Mouse (Mus musculus) liver, adult 2 months (tissue): ENCODE measurements around the gene Tmem106a. TPM values are rescaled to one million over a fixed set of nuclear protein-coding genes. Genes with fewer than 3 reads are reported as not detected.
"Not testable (repeated sequence)": the region's sequence is repeated elsewhere in the genome, so short reads cannot be mapped to it uniquely, and the experiment has no call there.

ENCODE experiments used
- DNase-seq: peaks from one replicate; pipeline ENCODE4 v3.0.0-alpha.2; 2011; ENCODE audit warnings: low read depth, low spot score; ENCODE audit errors: extremely low read depth
- H3K27ac ChIP-seq: fragments of 200-500 bp; replicated peaks from 2 replicates; pipeline ENCODE4 v1.5.1; 2012; ENCODE audit warnings: low read depth, mild to moderate bottlenecking, control low read depth, inconsistent platforms, low read length; ENCODE audit not compliant: insufficient read depth
- H3K27me3 ChIP-seq: fragments of 200-500 bp; 2 replicates; pipeline ENCODE4 v1.6.1; 2012; ENCODE audit warnings: mild to moderate bottlenecking, moderate library complexity, low read length, inconsistent platforms; ENCODE audit not compliant: control insufficient read depth, insufficient read depth
- H3K36me3 ChIP-seq: fragments of 200-500 bp; 2 replicates; pipeline ENCODE4 v1.6.1; 2012; ENCODE audit warnings: low read length, inconsistent platforms; ENCODE audit not compliant: control insufficient read depth, insufficient read depth
- H3K4me1 ChIP-seq: fragments of 200-500 bp; 2 replicates; pipeline ENCODE4 v1.6.1; 2011; ENCODE audit warnings: low read length; ENCODE audit not compliant: control insufficient read depth, insufficient read depth
- H3K4me3 ChIP-seq: fragments of 200-500 bp; 2 replicates; pipeline ENCODE4 v1.5.1; 2011; ENCODE audit warnings: low read depth, mild to moderate bottlenecking, control low read depth, low read length, moderate library complexity; ENCODE audit not compliant: insufficient read depth
- H3K79me2 ChIP-seq: fragments of 200-500 bp; 2 replicates; pipeline ENCODE4 v1.6.1; 2012; ENCODE audit warnings: inconsistent platforms, mild to moderate bottlenecking, low read length, moderate library complexity; ENCODE audit not compliant: control insufficient read depth, insufficient read depth
- H3K9ac ChIP-seq: fragments of 200-500 bp; 2 replicates; pipeline ENCODE4 v1.6.1; 2012; ENCODE audit warnings: low read depth, mild to moderate bottlenecking, control low read depth, inconsistent platforms, low read length
- CTCF ChIP-seq: fragments of 200-500 bp; IDR thresholded peaks from 2 replicates; pipeline ENCODE4 v1.5.1; 2011; ENCODE audit warnings: low read depth, low read length, control low read depth
- POLR2A ChIP-seq: fragments of 200-500 bp; IDR thresholded peaks from 2 replicates; pipeline ENCODE4 v1.6.1; 2011; ENCODE audit warnings: low read length, control low read depth; ENCODE audit not compliant: insufficient read depth; ENCODE audit errors: extremely low read depth
- WGBS: fragments of 180-500 bp; shearing (Covaris S2); methylation state at CpG from one replicate; pipeline ENCODE4 v1.1.7; 2018; 5-methylcytosine and 5-hydroxymethylcytosine counted together
- polyA plus RNA-seq: library from polyadenylated mRNA; depleted of rRNA; stranded (reverse); fragments of >200 nt; gene quantifications from 2 replicates; pipeline ENCODE4 v1.2.3, GENCODE M21; 2012
- total RNA-seq: library from RNA; depleted of rRNA; stranded (reverse); fragments of >200 nt; gene quantifications from 2 replicates; pipeline ENCODE4 v1.2.3, GENCODE M21; 2014

Tmem106a gene
- total and polyA plus RNA-seq, 2 experiments, result 6.4 to 23.1 TPM

GRCm38 (mm10) chr11:101568421-101568820 lies 13.6 kb upstream of the Tmem106a start:
- WGBS, result 75% methylated on average over 3 of the region's 3 CpGs
- H3K4me1 ChIP-seq, result no peaks in the 10 kb centered on the region
- H3K79me2 ChIP-seq, result no peaks in the 10 kb centered on the region; the same call in 1 of the 2 replicates
- H3K9ac ChIP-seq, result no peak overlapping the region
- no peaks in the 10 kb centered on the region for H3K27me3 ChIP-seq
- TF ChIP-seq POLR2A, result no peak
- TF ChIP-seq CTCF, result no peak
- H3K27ac ChIP-seq, result no peak overlapping the region
- H3K4me3 ChIP-seq, result no peak overlapping the region
- no peak for DNase-seq
- peaks cover 89% of the 10 kb centered on the region for H3K36me3 ChIP-seq

- peaks cover 81% of the 10 kb centered on the region for H3K36me3 ChIP-seq
- H3K27ac ChIP-seq, result no peak overlapping the region
- no peak for DNase-seq
- H3K79me2 ChIP-seq, result no peaks in the 10 kb centered on the region
- H3K4me3 ChIP-seq, result no peak overlapping the region
- H3K9ac ChIP-seq, result no peak overlapping the region
- 90% methylated on average over 6 of the region's 6 CpGs for WGBS
- H3K27me3 ChIP-seq, result no peaks in the 10 kb centered on the region
- TF ChIP-seq POLR2A, result no peak
- TF ChIP-seq CTCF, result no peak
- 0 out of 2 replicates have a peak, but pooled peaks cover under 1% of the 10 kb centered on the region for H3K4me1 ChIP-seq
Observed at GRCm38 (mm10) chr11:101576116-101576515, 5.9 kb upstream of the Tmem106a start.

- Histone ChIP-seq H3K4me3 (no peak overlapping the region), H3K36me3 (peaks cover 64% of the 10 kb centered on the region), H3K27ac (0 out of 2 replicates have a peak overlapping the region, but pooled peaks have one; percentile 8), H3K79me2 (no peaks in the 10 kb centered on the region), H3K9ac (no peak overlapping the region), H3K4me1 (peaks cover 10% of the 10 kb centered on the region), H3K27me3 (no peaks in the 10 kb centered on the region)
- no peak for TF ChIP-seq POLR2A
- TF ChIP-seq CTCF, result no peak
- 56% methylated on average over 6 of the region's 6 CpGs for WGBS
- DNase-seq, result no peak
Observed at GRCm38 (mm10) chr11:101581081-101581764, 819 bp upstream of the Tmem106a start.

GRCm38 (mm10) chr11:101583205-101583604 lies 1.2 kb downstream of the Tmem106a start:
- no peak for TF ChIP-seq CTCF
- no peak for TF ChIP-seq POLR2A
- WGBS, result 79% methylated on average over 2 of the region's 2 CpGs
- Histone ChIP-seq H3K27ac (peak overlapping the region; percentile 12), H3K4me3 (no peak overlapping the region), H3K36me3 (peaks cover 55% of the 10 kb centered on the region), H3K79me2 (no peaks in the 10 kb centered on the region), H3K4me1 (peaks cover 10% of the 10 kb centered on the region), H3K9ac (peak overlapping the region; percentile 10; the same call in 1 of the 2 replicates), H3K27me3 (no peaks in the 10 kb centered on the region)
- DNase-seq, result no peak

GRCm38 (mm10) chr11:101585031-101585430 lies 3.0 kb downstream of the Tmem106a start:
- peaks cover 46% of the 10 kb centered on the region for H3K36me3 ChIP-seq
- not testable (repeated sequence) for H3K27me3 ChIP-seq, H3K79me2 ChIP-seq, H3K4me3 ChIP-seq, DNase-seq, H3K9ac ChIP-seq
- H3K27ac ChIP-seq, result 0 out of 2 replicates have a peak overlapping the region, but pooled peaks have one; percentile 16
- 100% methylated on average over 1 of the region's 1 CpGs for WGBS
- peaks cover 13% of the 10 kb centered on the region for H3K4me1 ChIP-seq

GRCm38 (mm10) chr11:101585805-101586204 lies 3.8 kb downstream of the Tmem106a start:
- H3K27me3 ChIP-seq, result no peaks in the 10 kb centered on the region
- no peaks in the 10 kb centered on the region for H3K79me2 ChIP-seq
- DNase-seq, result no peak
- H3K27ac ChIP-seq, result peak overlapping the region; percentile 10
- H3K36me3 ChIP-seq, result peaks cover 46% of the 10 kb centered on the region
- peaks cover 13% of the 10 kb centered on the region for H3K4me1 ChIP-seq
- TF ChIP-seq POLR2A (no peak), CTCF (no peak)
- WGBS, result 49% methylated on average over 4 of the region's 4 CpGs
- no peak overlapping the region for H3K9ac ChIP-seq
- no peak overlapping the region for H3K4me3 ChIP-seq
